Mouse (Mus musculus) spleen, adult 2 months (tissue): ENCODE data around the gene Slc25a12.

Experiments
- CTCF ChIP-seq: fragments of 200-500 bp; IDR thresholded peaks from 2 replicates; pipeline ENCODE4 v1.5.1; 2011; ENCODE audit warnings: mild to moderate bottlenecking, inconsistent platforms; ENCODE audit not compliant: insufficient read depth, insufficient read length, insufficient replicate concordance; ENCODE audit errors: extremely low read depth
- POLR2A ChIP-seq: fragments of 200-500 bp; IDR thresholded peaks from 2 replicates; pipeline ENCODE4 v1.6.1; 2011; ENCODE audit warnings: low read depth, low read length, inconsistent platforms

- TF ChIP-seq CTCF, result no peak
- no peak for TF ChIP-seq POLR2A
These were observed 88.5 kb downstream of the Slc25a12 start for GRCm38 (mm10) chr2:71278791-71279775.
